Comparison of ENCODE assay signal across 8 mouse cellular contexts in genomic region chr13:41000926-41001639, GRCm38 (mm10). TPM values are rescaled to one million over a fixed set of nuclear protein-coding genes. Genes with fewer than 3 reads are reported as not detected.
DNase-seq lines count a peak whose midpoint lies in the region; ATAC-seq and TF ChIP-seq lines count a peak whose summit lies in the region.

Gene Pak1ip1 (plus strand): TSS chr13:41001023.

- DNase-seq in G1E (ENCODE audit: low spot score), result peak; percentile 89
- DNase-seq in cerebellum, adult 18-20 months, result peak; percentile 92 to 95
- DNase-seq in forebrain, postnatal 0 days, result peak; percentile 97
- DNase-seq in heart, postnatal 4 days, result peak; percentile 93
- DNase-seq in layer of hippocampus, adult 8-10 months (ENCODE audit: low spot score in 2 of 2), result peak; percentile 90 to 93
- DNase-seq in ovary, adult 18-20 months (ENCODE audit: low spot score), result peak; percentile 87
- DNase-seq in thymus, postnatal 0 days (ENCODE audit: low spot score), result peak; percentile 91

- H3K27me3 ChIP-seq in G1E (ENCODE audit: insufficient read depth, low read length), result no peaks in the 10 kb centered on the region
- H3K27me3 ChIP-seq in forebrain, postnatal 0 days (ENCODE audit: insufficient read depth, low read length), result no peaks in the 10 kb centered on the region
- no peaks in the 10 kb centered on the region for H3K27me3 ChIP-seq in lung, embryonic 15.5 days

- H3K9ac ChIP-seq in forebrain, postnatal 0 days, result peak within 1 kb of the TSS; percentile 68
- peak within 1 kb of the TSS; percentile 85 for H3K9ac ChIP-seq in lung, embryonic 15.5 days

- H3K27ac ChIP-seq in forebrain, postnatal 0 days (ENCODE audit: low read depth, low read length), result peak within 1 kb of the TSS; percentile 98
- H3K27ac ChIP-seq in lung, embryonic 15.5 days, result peak within 1 kb of the TSS; percentile 99

- peaks cover 32% of the 10 kb centered on the region for H3K4me1 ChIP-seq in G1E (ENCODE audit: insufficient read depth, low read depth, low read length)
- H3K4me1 ChIP-seq in forebrain, postnatal 0 days (ENCODE audit: insufficient read depth), result peaks cover 10% of the 10 kb centered on the region
- peaks cover 12% of the 10 kb centered on the region for H3K4me1 ChIP-seq in lung, embryonic 15.5 days

- ATAC-seq in G1E (ENCODE audit: extremely low read depth, insufficient number of reproducible peaks, low FRiP score, poor library complexity, severe bottlenecking), result peak; percentile 91
- peak; percentile 98 for ATAC-seq in forebrain, postnatal 0 days
- peak; percentile 95 for ATAC-seq in lung, embryonic 15.5 days (ENCODE audit: borderline replicate concordance, extremely low read depth, low FRiP score, low TSS enrichment)

- peaks cover 35% of the 10 kb centered on the region for H3K36me3 ChIP-seq in G1E (replicated peaks)
- peaks cover 17% of the 10 kb centered on the region for H3K36me3 ChIP-seq in forebrain, postnatal 0 days (ENCODE audit: insufficient read depth)
- peaks cover 16% of the 10 kb centered on the region for H3K36me3 ChIP-seq in lung, embryonic 15.5 days

- no peak for TF ChIP-seq CTCF in G1E (IDR thresholded peaks at IDR 0.05; ENCODE audit: low read depth, low read length)
- TF ChIP-seq CTCF in forebrain, postnatal 0 days (IDR thresholded peaks at IDR 0.05; ENCODE audit: low read depth), result no peak

- WGBS in forebrain, postnatal 0 days, result under 1% methylated on average over 58 of the region's 58 CpGs
- 1% methylated on average over 55 of the region's 58 CpGs for WGBS in lung, embryonic 15.5 days

- no peaks in the 10 kb centered on the region for H3K9me3 ChIP-seq in G1E (replicated peaks)
- no peaks in the 10 kb centered on the region for H3K9me3 ChIP-seq in forebrain, postnatal 0 days (ENCODE audit: low read length)
- H3K9me3 ChIP-seq in lung, embryonic 15.5 days, result no peaks in the 10 kb centered on the region

- H3K4me3 ChIP-seq in G1E (ENCODE audit: low read depth, low read length), result peak within 1 kb of the TSS; percentile 98
- peak within 1 kb of the TSS; percentile 69 for H3K4me3 ChIP-seq in forebrain, postnatal 0 days (ENCODE audit: low read depth, low read length)
- H3K4me3 ChIP-seq in lung, embryonic 15.5 days, result peak within 1 kb of the TSS; percentile 98

- peak within 1 kb of the TSS; percentile 88 for H3K4me2 ChIP-seq in forebrain, postnatal 0 days (ENCODE audit: low read depth)
- H3K4me2 ChIP-seq in lung, embryonic 15.5 days, result peak within 1 kb of the TSS; percentile 83

RNA-seq across cellular contexts. Expression of gene Pak1ip1, which starts in this region (rescaled TPM):
- total RNA-seq in G1E (2014; fragmentation: Nextera tagmentation) (41.6 and 43.9 TPM in 2 replicates), G1E (2017) (100.0 and 101 TPM in 2 replicates)
- 25.9 and 28.6 TPM in 2 replicates for polyA plus RNA-seq in G1E (2012)
- 42.9 and 45.9 TPM in 2 replicates for total RNA-seq in forebrain, postnatal 0 days (2014; rRNA removed)
- polyA plus RNA-seq in forebrain, postnatal 0 days (2015; fragmentation: Nextera tagmentation; extraction: Ambion mirVana), result 49.4 and 52.5 TPM in 2 replicates
- 10 to 100 TPM; 33.7 to 35.6 TPM for total RNA-seq in heart, postnatal 4 days (2021)
- total RNA-seq in layer of hippocampus, adult 8-10 months (2022), result 10 to 100 TPM; 37.6 to 41.3 (median 38.9) TPM
- polyA plus RNA-seq in lung, embryonic 15.5 days (2015; fragmentation: Nextera tagmentation; extraction: Ambion mirVana), result 60.7 and 63.1 TPM in 2 replicates
- polyA plus RNA-seq in thymus, postnatal 0 days (2015; fragmentation: Nextera tagmentation; extraction: Ambion mirVana), result 85.4 and 90.9 TPM in 2 replicates

Comparison
In these comparisons a context has a peak if more than half of its experiments do, and no peak if none do; other contexts are left out.
1. Peak in every context shown above with its lines: DNase-seq, ATAC-seq, H3K4me3 ChIP-seq and H3K27ac ChIP-seq.